Mouse (Mus musculus) layer of hippocampus, adult 11-12 months (tissue): ENCODE measurements around the gene Cdkl1.

Source experiments
- DNase-seq: peaks from one replicate; pipeline ENCODE4 v3.0.0; 2022; ENCODE audit warnings: low spot score

Cdkl1 gene

GRCm38 (mm10) chr12:69751864-69752341 lies 39.2 kb downstream of the Cdkl1 start:
- DNase-seq = no peak

- no peak for DNase-seq
These were observed 46.9 kb downstream of the Cdkl1 start for GRCm38 (mm10) chr12:69744138-69744537.

GRCm38 (mm10) chr12:69741965-69742364 lies 49.1 kb downstream of the Cdkl1 start:
- no peak for DNase-seq

- DNase-seq = no peak
These were observed 57.1 kb downstream of the Cdkl1 start for GRCm38 (mm10) chr12:69733923-69734322.

GRCm38 (mm10) chr12:69733518-69733917 lies 57.5 kb downstream of the Cdkl1 start:
- DNase-seq = no peak

GRCm38 (mm10) chr12:69732221-69732620 lies 58.8 kb downstream of the Cdkl1 start:
- DNase-seq = no peak

- DNase-seq = no peak
These were observed 60.8 kb downstream of the Cdkl1 start for GRCm38 (mm10) chr12:69730306-69730705.

- DNase-seq = no peak
These were observed 61.8 kb downstream of the Cdkl1 start for GRCm38 (mm10) chr12:69729246-69729645.

- peak; percentile 96 for DNase-seq
These were observed 66.2 kb downstream of the Cdkl1 start, which contains the start of the genes L2hgdh and Atp5s for GRCm38 (mm10) chr12:69724711-69725460. TSS of gene L2hgdh (minus strand) at chr12:69724873. TSS of gene Atp5s (plus strand) at chr12:69724950.

- no peak for DNase-seq
These were observed 66.9 kb downstream of the Cdkl1 start for GRCm38 (mm10) chr12:69724018-69724710.

GRCm38 (mm10) chr12:69723376-69723775 lies 67.7 kb downstream of the Cdkl1 start:
- no peak for DNase-seq

GRCm38 (mm10) chr12:69722857-69723256 lies 68.2 kb downstream of the Cdkl1 start:
- no peak for DNase-seq

GRCm38 (mm10) chr12:69713628-69714027 lies 77.4 kb downstream of the Cdkl1 start:
- DNase-seq = no peak

GRCm38 (mm10) chr12:69704799-69705458 lies 86.1 kb downstream of the Cdkl1 start:
- no peak for DNase-seq

- no peak for DNase-seq
These were observed 92.7 kb downstream of the Cdkl1 start for GRCm38 (mm10) chr12:69698352-69698751.
